Mouse (Mus musculus) erythroblast, embryonic 14.5 days (primary cell): ENCODE data around the gene Slc11a2. TPM values are rescaled to one million over a fixed set of nuclear protein-coding genes. Genes with fewer than 3 reads are reported as not detected.
"Not testable (repeated sequence)": the region's sequence is repeated elsewhere in the genome, so short reads cannot be mapped to it uniquely, and the experiment has no call there.

Experiments used
- H3K27me3 ChIP-seq: 2 replicates; pipeline ENCODE4 v1.6.1; 2012; ENCODE audit warnings: inconsistent platforms; ENCODE audit not compliant: control insufficient read depth
- H3K36me3 ChIP-seq: 2 replicates; pipeline ENCODE4 v1.6.1; 2012; ENCODE audit warnings: mild to moderate bottlenecking, inconsistent platforms; ENCODE audit not compliant: control insufficient read depth
- H3K4me1 ChIP-seq: 2 replicates; pipeline ENCODE4 v1.6.1; 2012; ENCODE audit warnings: inconsistent platforms; ENCODE audit not compliant: control insufficient read depth
- H3K4me3 ChIP-seq: replicated peaks from 2 replicates; pipeline ENCODE3; 2012; ENCODE audit warnings: moderate library complexity, mild to moderate bottlenecking, inconsistent platforms
- H3K9me3 ChIP-seq: 2 replicates; pipeline ENCODE4 v1.6.1; 2012; ENCODE audit warnings: low read length, inconsistent platforms, mixed read lengths; ENCODE audit not compliant: control insufficient read depth
- GATA1 ChIP-seq: IDR thresholded peaks from 2 replicates; pipeline ENCODE4 v1.6.1; 2012; ENCODE audit warnings: low read length, inconsistent platforms, mixed read lengths
- TAL1 ChIP-seq: IDR thresholded peaks from 3 replicates; pipeline ENCODE4 v1.6.1; 2012; ENCODE audit warnings: low read length, inconsistent platforms, mixed read lengths
- polyA plus RNA-seq: library from polyadenylated mRNA; stranded (reverse); fragments of >175 nt; gene quantifications from 2 replicates; pipeline ENCODE4 v1.2.3, GENCODE M21; 2012

Gene Slc11a2
- polyA plus RNA-seq, 1 experiment = 1.8 TPM

DNA sequence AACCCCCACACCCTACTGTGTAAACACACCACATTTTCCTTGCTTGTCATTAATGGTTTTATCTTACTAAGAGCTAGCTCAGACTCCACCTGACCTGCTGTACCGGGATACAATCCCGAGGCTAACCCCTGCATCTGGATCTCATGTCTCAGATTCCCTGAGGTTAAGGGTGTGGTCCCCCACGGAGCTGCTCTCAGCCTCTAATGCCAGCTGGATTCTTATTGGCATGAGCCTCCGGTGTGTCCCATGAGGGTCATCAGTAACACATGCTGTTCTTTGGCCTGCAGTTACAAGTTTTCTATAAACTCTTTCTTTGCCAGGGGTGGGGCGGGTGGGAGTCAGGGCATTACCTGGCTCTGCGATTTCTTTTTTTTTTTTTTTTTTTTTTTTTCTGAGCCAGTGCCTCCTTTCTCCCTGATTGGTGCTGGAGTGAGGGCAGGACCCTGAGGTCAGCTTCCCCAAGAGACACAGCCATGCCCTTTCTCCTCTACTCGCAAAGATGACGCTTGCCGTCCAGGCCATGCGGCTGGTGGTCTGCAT lies 72.1 kb downstream of the Slc11a2 start, which contains the start of the genes Methig1 and Mettl7a2:
TSS of gene Methig1 (plus strand) at position 439 of the 540 bp plus-strand sequence.
TSS of gene Mettl7a2 (plus strand) at position 490 of the 540 bp plus-strand sequence.
- no peaks in the 10 kb centered on the region for H3K4me1 ChIP-seq
- H3K36me3 ChIP-seq = no peaks in the 10 kb centered on the region
- no peak within 1 kb of the TSS for H3K4me3 ChIP-seq
- TF ChIP-seq GATA1 = no peak
- no peak for TF ChIP-seq TAL1
- H3K9me3 ChIP-seq = no peaks in the 10 kb centered on the region
- peaks cover 2% of the 10 kb centered on the region; the same call in 1 of the 2 replicates for H3K27me3 ChIP-seq

DNA sequence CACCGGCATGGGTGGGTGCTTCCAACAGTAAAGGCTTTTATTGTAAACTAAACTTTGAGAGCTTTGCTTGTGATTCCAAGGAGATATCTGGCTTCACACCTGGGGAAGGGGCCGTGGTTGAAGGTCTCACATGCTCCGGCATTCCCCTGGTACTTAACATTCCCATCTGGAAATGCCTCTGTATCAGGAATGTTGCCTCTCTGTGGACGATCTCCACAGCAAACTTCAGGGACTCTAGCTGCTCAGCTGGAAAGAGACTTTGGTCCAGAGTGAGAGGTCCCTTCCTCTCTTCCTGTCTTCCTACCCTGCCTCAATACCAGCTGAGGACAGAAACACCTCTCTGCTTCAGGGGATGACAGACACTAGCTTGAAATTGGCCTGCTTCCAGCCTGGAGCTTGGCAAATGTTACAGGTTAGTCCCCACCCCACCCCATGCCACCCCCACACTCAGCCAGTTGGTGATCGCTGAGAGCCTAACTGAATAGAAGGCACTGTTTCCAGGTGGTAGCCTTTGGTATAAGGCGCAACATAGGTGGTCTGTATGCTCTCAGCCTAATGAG lies 73.3 kb downstream of the Slc11a2 start:
- no peak overlapping the region for H3K4me3 ChIP-seq
- TF ChIP-seq GATA1 = no peak
- TF ChIP-seq TAL1 = no peak
- peaks cover 2% of the 10 kb centered on the region; the same call in 1 of the 2 replicates for H3K27me3 ChIP-seq
- H3K9me3 ChIP-seq = no peaks in the 10 kb centered on the region
- H3K4me1 ChIP-seq = no peaks in the 10 kb centered on the region
- no peaks in the 10 kb centered on the region for H3K36me3 ChIP-seq

DNA sequence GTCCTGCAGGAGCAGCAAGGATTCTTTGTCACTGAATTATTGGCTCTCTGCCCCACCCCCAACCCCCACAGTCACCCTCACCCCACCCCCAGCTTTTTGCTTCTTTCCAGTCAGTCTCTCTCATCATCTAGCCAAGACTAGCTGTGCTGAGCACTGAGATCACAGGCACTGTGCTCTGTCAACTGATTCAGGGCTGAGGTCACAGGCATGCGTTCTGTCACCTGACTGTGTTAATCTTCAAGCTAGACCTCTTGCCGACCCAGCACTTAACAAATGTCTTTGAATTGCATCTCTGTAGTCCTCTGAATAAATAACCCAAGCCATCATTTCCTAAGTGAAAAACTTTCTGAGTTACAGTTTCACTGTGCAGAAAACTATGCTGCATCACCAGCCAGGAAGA lies 75.4 kb downstream of the Slc11a2 start:
- Histone ChIP-seq H3K36me3 (no peaks in the 10 kb centered on the region), H3K27me3 (peaks cover 2% of the 10 kb centered on the region; the same call in 1 of the 2 replicates)
- TF ChIP-seq GATA1 (no peak), TAL1 (no peak)

DNA sequence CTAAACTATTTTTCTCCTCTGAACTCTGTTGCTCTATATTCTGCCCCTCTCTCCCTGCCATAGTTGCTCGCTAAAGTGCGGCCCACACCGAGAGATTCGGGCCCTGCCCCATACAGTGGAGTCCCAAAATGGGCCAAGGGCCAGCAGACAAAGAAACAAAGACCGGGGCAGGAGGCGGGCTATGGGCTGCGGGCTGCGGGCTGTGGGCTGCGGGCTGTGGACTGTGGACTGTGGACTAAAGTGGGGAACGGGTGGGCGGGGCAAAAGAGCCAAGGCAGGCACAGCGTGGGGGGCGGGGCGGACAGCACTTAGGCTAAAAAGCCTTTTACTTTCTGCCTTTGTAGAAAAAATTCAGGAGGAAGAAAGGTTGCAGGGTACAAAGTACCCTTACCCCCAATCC lies 78.1 kb downstream of the Slc11a2 start:
- Histone ChIP-seq H3K4me3 (no peak overlapping the region), H3K36me3 (no peaks in the 10 kb centered on the region), H3K27me3 (peaks cover 2% of the 10 kb centered on the region; the same call in 1 of the 2 replicates), H3K9me3 (no peaks in the 10 kb centered on the region), H3K4me1 (no peaks in the 10 kb centered on the region)
- TF ChIP-seq GATA1 = no peak
- no peak for TF ChIP-seq TAL1

More for the DNA sequence above, 75.4 kb downstream of the Slc11a2 start:
- Histone ChIP-seq H3K4me1 (no peaks in the 10 kb centered on the region), H3K4me3 (no peak overlapping the region), H3K9me3 (no peaks in the 10 kb centered on the region)

DNA sequence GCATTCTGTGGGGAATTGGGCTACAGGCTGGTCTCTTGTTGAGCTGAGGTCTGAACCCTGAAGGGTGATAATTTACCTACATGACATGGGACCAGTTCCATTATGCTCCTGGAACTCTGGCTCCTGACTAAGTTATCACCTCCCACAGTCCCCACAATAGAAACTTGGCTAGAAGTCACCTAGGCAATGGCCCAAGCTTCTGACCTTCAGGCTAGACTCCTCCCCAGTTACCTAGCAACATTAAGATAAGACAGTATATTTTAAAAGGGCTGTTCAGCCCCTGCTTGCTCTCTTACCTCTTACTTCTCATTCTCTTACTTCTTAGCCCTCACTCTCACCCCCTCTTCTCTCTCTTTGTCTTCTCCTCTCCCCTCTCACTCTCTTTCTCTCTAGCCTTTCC lies 79.4 kb downstream of the Slc11a2 start:
- TF ChIP-seq TAL1 = no peak
- TF ChIP-seq GATA1 = no peak
- H3K9me3 ChIP-seq = no peaks in the 10 kb centered on the region

DNA sequence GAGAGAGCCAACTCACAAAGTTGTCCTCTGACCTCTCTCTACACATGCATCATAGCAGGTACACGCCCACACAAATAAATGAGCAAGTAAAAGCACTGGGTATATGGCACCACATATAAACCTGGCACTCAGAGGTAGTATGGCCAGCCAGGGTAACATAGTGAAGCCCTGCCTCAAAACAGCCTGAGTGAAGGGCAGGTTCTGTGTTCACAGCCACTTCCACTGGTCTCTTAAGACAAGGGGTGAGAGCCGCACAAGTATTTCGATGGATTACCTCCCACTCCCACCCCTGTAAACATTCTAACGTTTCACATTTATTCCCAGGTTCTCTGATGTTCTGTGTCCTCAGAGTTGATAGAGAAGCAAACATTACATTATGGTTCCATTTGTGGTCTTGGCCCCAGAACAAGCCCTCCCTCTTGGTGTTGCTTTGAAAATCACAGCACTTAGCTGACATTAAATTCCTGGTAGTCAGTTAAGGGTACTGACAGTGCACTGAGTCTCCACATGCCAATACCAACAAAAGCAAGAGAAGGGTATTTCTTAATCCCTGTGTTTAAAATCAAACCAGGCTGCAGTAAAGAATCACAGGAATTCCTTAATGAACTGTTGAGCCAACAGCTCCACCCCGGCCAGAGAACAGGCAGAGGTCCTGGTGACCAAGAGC lies 83.4 kb downstream of the Slc11a2 start:
- H3K4me1 ChIP-seq = peaks cover 10% of the 10 kb centered on the region
- not testable (repeated sequence) for H3K9me3 ChIP-seq, H3K4me3 ChIP-seq, H3K27me3 ChIP-seq, H3K36me3 ChIP-seq

More for the DNA sequence above, 79.4 kb downstream of the Slc11a2 start:
- no peak overlapping the region for H3K4me3 ChIP-seq
- H3K36me3 ChIP-seq = no peaks in the 10 kb centered on the region
- no peaks in the 10 kb centered on the region; the same call in 1 of the 2 replicates for H3K27me3 ChIP-seq
- no peaks in the 10 kb centered on the region for H3K4me1 ChIP-seq

Other genes starting within 250 kb of the Slc11a2 start
- 6.3 and 6.7 TPM in 2 replicates for gene Atf1, start 197.3 kb downstream of the Slc11a2 start, polyA plus RNA-seq
- not detected in 2 replicates for gene Tmprss12, start 144.2 kb downstream of the Slc11a2 start, polyA plus RNA-seq
- gene Mettl7a1, start 120.9 kb downstream of the Slc11a2 start, polyA plus RNA-seq = 9.7 and 12.9 TPM in 2 replicates
- gene Mettl7a3, start 90.1 kb downstream of the Slc11a2 start, polyA plus RNA-seq = not detected in 2 replicates
- not detected in 2 replicates for gene Methig1, start 71.9 kb downstream of the Slc11a2 start, polyA plus RNA-seq
- not detected in 2 replicates for gene Mettl7a2, start 71.9 kb downstream of the Slc11a2 start, polyA plus RNA-seq
- not detected in 2 replicates for gene Higd1c, start 60.5 kb downstream of the Slc11a2 start, polyA plus RNA-seq
- gene Gm5475, start 2.9 kb downstream of the Slc11a2 start, polyA plus RNA-seq = not detected in 2 replicates
- gene Letmd1, start 44.0 kb upstream of the Slc11a2 start, polyA plus RNA-seq = 0.62 and 1.0 TPM in 2 replicates
- 0.01 TPM in 1 of 2 replicates, not detected in the other for gene Csrnp2, start 70.4 kb upstream of the Slc11a2 start, polyA plus RNA-seq
- gene Tfcp2, start 126.9 kb upstream of the Slc11a2 start, polyA plus RNA-seq = 0.16 and 0.65 TPM in 2 replicates
- 0.04 and 0.05 TPM in 2 replicates for gene Pou6f1, start 174.9 kb upstream of the Slc11a2 start, polyA plus RNA-seq
- 6.5 and 6.8 TPM in 2 replicates for gene Dazap2, start 190.3 kb upstream of the Slc11a2 start, polyA plus RNA-seq
- gene Smagp, start 211.9 kb upstream of the Slc11a2 start, polyA plus RNA-seq = 0.27 and 0.44 TPM in 2 replicates
- gene Bin2, start 244.5 kb upstream of the Slc11a2 start, polyA plus RNA-seq = 1.6 and 2.2 TPM in 2 replicates